Mouse (Mus musculus): ENCODE measurements around the gene Suv39h2. TPM values are rescaled to one million over a fixed set of nuclear protein-coding genes. Genes with fewer than 3 reads are reported as not detected.

The Suv39h2 gene
- polyA plus RNA-seq, 1 experiment, result 2.6 TPM

DNA sequence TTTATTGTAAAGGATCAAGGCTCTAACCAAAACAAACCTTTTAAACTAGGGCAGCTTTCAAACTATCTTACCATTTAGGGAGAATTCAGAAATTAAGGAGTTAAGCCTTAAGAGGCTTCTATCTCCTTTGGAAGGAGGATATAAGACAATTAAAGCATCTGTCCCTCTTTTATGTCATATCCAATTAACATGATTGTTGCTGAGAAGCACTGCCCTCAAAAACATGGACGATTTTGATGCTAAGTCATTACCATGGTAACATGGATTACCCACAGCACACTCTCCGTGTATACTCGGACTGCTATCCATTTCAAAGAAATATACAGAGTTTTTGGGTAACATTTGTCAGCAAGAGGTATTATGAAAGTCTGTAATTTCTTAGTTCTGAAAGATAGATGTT is 15.0 kb upstream of the Suv39h2 start:
- Histone ChIP-seq H3K27me3 (ENCODE audit: control insufficient read depth, insufficient read depth, low read length) (no peaks in the 10 kb centered on the region), H3K4me3 (replicated peaks; ENCODE audit: insufficient read depth, low read depth, low read length) (no peak overlapping the region), H3K4me1 (ENCODE audit: control insufficient read depth, insufficient read depth, low read length) (no peaks in the 10 kb centered on the region), H3K27ac (ENCODE audit: insufficient read depth, low read length) (no peak overlapping the region)
- 45% methylated on average over 3 of the region's 3 CpGs for WGBS
- no peak for TF ChIP-seq POLR2A (IDR thresholded peaks at IDR 0.05; ENCODE audit: borderline replicate concordance, insufficient read depth, low read length)
- no peak for TF ChIP-seq CTCF (IDR thresholded peaks at IDR 0.05; ENCODE audit: borderline replicate concordance, insufficient read depth, low read depth, low read length)
- DNase-seq, result no peak

GRCm38 (mm10) chr2:3480239-3480638 is 5.4 kb upstream of the Suv39h2 start:
- TF ChIP-seq CTCF (IDR thresholded peaks at IDR 0.05; ENCODE audit: borderline replicate concordance, insufficient read depth, low read depth, low read length) (no peak), POLR2A (IDR thresholded peaks at IDR 0.05; ENCODE audit: borderline replicate concordance, insufficient read depth, low read length) (no peak)
- no peaks in the 10 kb centered on the region for H3K4me1 ChIP-seq (ENCODE audit: control insufficient read depth, insufficient read depth, low read length)
- WGBS, result 87% methylated on average over 3 of the region's 3 CpGs
- no peaks in the 10 kb centered on the region for H3K27me3 ChIP-seq (ENCODE audit: control insufficient read depth, insufficient read depth, low read length)
- no peak overlapping the region for H3K27ac ChIP-seq (ENCODE audit: insufficient read depth, low read length)
- no peak overlapping the region for H3K4me3 ChIP-seq (replicated peaks; ENCODE audit: insufficient read depth, low read depth, low read length)
- DNase-seq, result no peak

DNA sequence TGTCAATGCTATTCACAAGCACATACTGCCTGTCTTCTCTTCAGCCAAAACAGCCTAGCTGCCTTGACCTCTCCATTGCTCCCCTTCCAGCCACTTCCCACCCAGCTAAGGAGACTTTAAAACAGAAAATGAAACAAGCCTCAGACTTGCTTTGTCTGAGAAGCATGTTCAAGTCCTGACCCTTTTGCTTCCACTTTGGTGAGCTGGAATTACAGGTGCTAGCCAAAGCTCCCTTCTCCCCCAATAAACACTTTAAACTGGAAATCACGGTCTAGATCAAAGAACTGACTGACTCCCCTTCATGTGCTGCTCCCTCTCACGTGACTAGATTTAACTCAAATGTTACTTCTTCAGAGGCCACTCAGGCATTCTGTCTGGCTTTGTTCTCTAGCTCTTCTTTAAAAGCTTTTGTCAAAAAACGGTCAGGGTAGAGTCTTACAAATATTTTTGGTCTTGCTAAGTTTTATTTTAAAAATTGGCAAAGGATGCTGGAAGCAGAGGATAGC is 968 bp upstream of the Suv39h2 start:
- no peak for DNase-seq
- Histone ChIP-seq H3K4me1 (ENCODE audit: control insufficient read depth, insufficient read depth, low read length) (no peaks in the 10 kb centered on the region), H3K27ac (ENCODE audit: insufficient read depth, low read length) (no peak overlapping the region), H3K27me3 (ENCODE audit: control insufficient read depth, insufficient read depth, low read length) (no peaks in the 10 kb centered on the region), H3K4me3 (replicated peaks; ENCODE audit: insufficient read depth, low read depth, low read length) (no peak overlapping the region)
- 75% methylated on average over 3 of the region's 3 CpGs for WGBS
- TF ChIP-seq CTCF (IDR thresholded peaks at IDR 0.05; ENCODE audit: borderline replicate concordance, insufficient read depth, low read depth, low read length) (no peak), POLR2A (IDR thresholded peaks at IDR 0.05; ENCODE audit: borderline replicate concordance, insufficient read depth, low read length) (no peak)

GRCm38 (mm10) chr2:3474361-3474805 is 448 bp downstream of the Suv39h2 start:
- peak overlapping the region; percentile 49 for H3K27ac ChIP-seq (ENCODE audit: insufficient read depth, low read length)
- peak overlapping the region; percentile 88 for H3K4me3 ChIP-seq (replicated peaks; ENCODE audit: insufficient read depth, low read depth, low read length)
- under 1% methylated on average over 45 of the region's 46 CpGs for WGBS
- peak; percentile 70 for DNase-seq
- TF ChIP-seq CTCF (IDR thresholded peaks at IDR 0.05; ENCODE audit: borderline replicate concordance, insufficient read depth, low read depth, low read length), result no peak
- TF ChIP-seq POLR2A (IDR thresholded peaks at IDR 0.05; ENCODE audit: borderline replicate concordance, insufficient read depth, low read length), result no peak
- H3K27me3 ChIP-seq (ENCODE audit: control insufficient read depth, insufficient read depth, low read length), result no peaks in the 10 kb centered on the region
- H3K4me1 ChIP-seq (ENCODE audit: control insufficient read depth, insufficient read depth, low read length), result no peaks in the 10 kb centered on the region

- no peak for DNase-seq
- Histone ChIP-seq H3K4me3 (replicated peaks; ENCODE audit: insufficient read depth, low read depth, low read length) (peak overlapping the region; percentile 88), H3K4me1 (ENCODE audit: control insufficient read depth, insufficient read depth, low read length) (no peaks in the 10 kb centered on the region), H3K27ac (ENCODE audit: insufficient read depth, low read length) (no peak overlapping the region), H3K27me3 (ENCODE audit: control insufficient read depth, insufficient read depth, low read length) (no peaks in the 10 kb centered on the region)
- TF ChIP-seq POLR2A (IDR thresholded peaks at IDR 0.05; ENCODE audit: borderline replicate concordance, insufficient read depth, low read length), result no peak
- no peak for TF ChIP-seq CTCF (IDR thresholded peaks at IDR 0.05; ENCODE audit: borderline replicate concordance, insufficient read depth, low read depth, low read length)
- WGBS, result under 1% methylated on average over 12 of the region's 12 CpGs
These were observed 940 bp downstream of the Suv39h2 start for GRCm38 (mm10) chr2:3473891-3474290.

- DNase-seq, result no peak
- TF ChIP-seq CTCF (IDR thresholded peaks at IDR 0.05; ENCODE audit: borderline replicate concordance, insufficient read depth, low read depth, low read length), result peak; percentile 2; the same call in 1 of the 2 replicates
- no peak for TF ChIP-seq POLR2A (IDR thresholded peaks at IDR 0.05; ENCODE audit: borderline replicate concordance, insufficient read depth, low read length)
These were observed 18.2 kb downstream of the Suv39h2 start for GRCm38 (mm10) chr2:3456590-3456989.

GRCm38 (mm10) chr2:3453096-3453495 is 21.7 kb downstream of the Suv39h2 start:
- Histone ChIP-seq H3K27ac (ENCODE audit: insufficient read depth, low read length) (no peak overlapping the region), H3K4me3 (replicated peaks; ENCODE audit: insufficient read depth, low read depth, low read length) (no peak overlapping the region), H3K4me1 (ENCODE audit: control insufficient read depth, insufficient read depth, low read length) (no peaks in the 10 kb centered on the region), H3K27me3 (ENCODE audit: control insufficient read depth, insufficient read depth, low read length) (no peaks in the 10 kb centered on the region)
- 85% methylated on average over 3 of the region's 3 CpGs for WGBS
- DNase-seq, result no peak
- TF ChIP-seq POLR2A (IDR thresholded peaks at IDR 0.05; ENCODE audit: borderline replicate concordance, insufficient read depth, low read length) (no peak), CTCF (IDR thresholded peaks at IDR 0.05; ENCODE audit: borderline replicate concordance, insufficient read depth, low read depth, low read length) (no peak)

More at GRCm38 (mm10) chr2:3456590-3456989, 18.2 kb downstream of the Suv39h2 start:
- Histone ChIP-seq H3K27me3 (ENCODE audit: control insufficient read depth, insufficient read depth, low read length) (no peaks in the 10 kb centered on the region), H3K27ac (ENCODE audit: insufficient read depth, low read length) (no peak overlapping the region), H3K4me3 (replicated peaks; ENCODE audit: insufficient read depth, low read depth, low read length) (no peak overlapping the region), H3K4me1 (ENCODE audit: control insufficient read depth, insufficient read depth, low read length) (no peaks in the 10 kb centered on the region)
- WGBS, result 83% methylated on average over 4 of the region's 4 CpGs

DNA sequence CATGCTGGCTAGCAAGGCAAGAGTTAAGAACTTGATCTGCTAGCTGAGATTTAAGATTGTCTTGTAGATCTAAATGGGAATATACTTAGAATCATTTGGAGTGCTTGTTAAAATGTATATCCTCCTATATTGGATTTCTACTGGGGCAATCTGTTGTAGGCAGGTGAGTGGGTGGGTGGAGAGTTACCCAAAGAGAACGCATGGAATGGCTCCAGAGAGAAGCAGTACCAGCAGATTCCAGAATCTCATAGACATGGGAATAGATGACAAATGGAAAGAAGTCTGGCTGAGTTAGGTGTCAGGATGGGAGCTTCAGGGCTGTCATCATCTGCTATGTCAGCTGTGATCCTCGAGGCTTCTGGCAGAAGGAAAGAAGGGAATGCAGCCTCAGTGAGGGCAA is 25.4 kb downstream of the Suv39h2 start:
- 68% methylated on average over 2 of the region's 2 CpGs for WGBS
- TF ChIP-seq POLR2A (IDR thresholded peaks at IDR 0.05; ENCODE audit: borderline replicate concordance, insufficient read depth, low read length) (no peak), CTCF (IDR thresholded peaks at IDR 0.05; ENCODE audit: borderline replicate concordance, insufficient read depth, low read depth, low read length) (no peak)
- no peak overlapping the region for H3K27ac ChIP-seq (ENCODE audit: insufficient read depth, low read length)
- no peaks in the 10 kb centered on the region for H3K27me3 ChIP-seq (ENCODE audit: control insufficient read depth, insufficient read depth, low read length)
- no peak overlapping the region for H3K4me3 ChIP-seq (replicated peaks; ENCODE audit: insufficient read depth, low read depth, low read length)
- DNase-seq, result no peak
- no peaks in the 10 kb centered on the region for H3K4me1 ChIP-seq (ENCODE audit: control insufficient read depth, insufficient read depth, low read length)
